Mouse (Mus musculus) lung, postnatal 0 days (tissue): ENCODE measurements around the gene Rpl35. TPM values are rescaled to one million over a fixed set of nuclear protein-coding genes. Genes with fewer than 3 reads are reported as not detected.

Experiments used
- ATAC-seq: fragments of 200-750 bp; cut with Nextera tagmentation; 2 replicates; pipeline ENCODE4 v1.8.0; 2017; ENCODE audit warnings: moderate library complexity
- DNase-seq: peaks from one replicate; pipeline ENCODE4 v3.0.0-alpha.2; 2016; ENCODE audit warnings: low spot score
- H3K27ac ChIP-seq: fragments of 300-500 bp; sonication (generic); 2 replicates; pipeline ENCODE4 v1.5.1; 2014; ENCODE audit warnings: antibody characterized with exemption, mild to moderate bottlenecking, low read length, mixed read lengths
- H3K27me3 ChIP-seq: fragments of 300-500 bp; sonication (generic); replicated peaks from 2 replicates; pipeline ENCODE4 v1.6.1; 2014; ENCODE audit warnings: low read length, mixed read lengths; ENCODE audit not compliant: insufficient read depth
- H3K36me3 ChIP-seq: fragments of 300-500 bp; sonication (generic); 2 replicates; pipeline ENCODE4 v1.6.1; 2014; ENCODE audit warnings: low read length, mixed read lengths; ENCODE audit not compliant: insufficient read depth
- H3K4me1 ChIP-seq: fragments of 300-500 bp; sonication (generic); 2 replicates; pipeline ENCODE4 v1.6.1; 2014; ENCODE audit warnings: antibody characterized with exemption, low read depth, low read length, mixed read lengths; ENCODE audit not compliant: insufficient read depth
- H3K4me2 ChIP-seq: fragments of 300-500 bp; sonication (generic); replicated peaks from 2 replicates; pipeline ENCODE4 v1.6.1; 2014; ENCODE audit warnings: low read depth, mild to moderate bottlenecking, low read length, moderate library complexity, mixed read lengths
- H3K4me3 ChIP-seq: fragments of 300-500 bp; sonication (generic); 2 replicates; pipeline ENCODE4 v1.5.1; 2014; ENCODE audit warnings: low read depth, low read length
- H3K9ac ChIP-seq: fragments of 300-500 bp; sonication (generic); replicated peaks from 2 replicates; pipeline ENCODE4 v1.6.1; 2014; ENCODE audit warnings: low read depth, mild to moderate bottlenecking
- H3K9me3 ChIP-seq: fragments of 300-500 bp; sonication (generic); 2 replicates; pipeline ENCODE4 v1.6.1; 2016; ENCODE audit warnings: low read length, mixed read lengths
- CTCF ChIP-seq: IDR thresholded peaks from 2 replicates; pipeline ENCODE4 v1.5.1; 2016; ENCODE audit warnings: antibody characterized with exemption, mild to moderate bottlenecking
- EP300 ChIP-seq: IDR thresholded peaks from 2 replicates; pipeline ENCODE4 v1.6.1; 2016; ENCODE audit warnings: antibody characterized with exemption, mild to moderate bottlenecking, control low read depth
- WGBS: fragments of 180-500 bp; shearing (Covaris S2); extraction: QIAGEN DNeasy Blood & Tissue Kit; methylation state at CpG from one replicate; pipeline ENCODE4 v1.1.7; 2014; 5-methylcytosine and 5-hydroxymethylcytosine counted together
- polyA plus RNA-seq: library from polyadenylated mRNA; unstranded; fragments of >200 nt; fragmentation: Nextera tagmentation; extraction: Ambion mirVana; gene quantifications from 2 replicates; pipeline ENCODE4 v1.2.1, GENCODE M21; 2015

Rpl35 gene
- polyA plus RNA-seq, result 675 and 704 TPM in 2 replicates

- 11% methylated on average over 15 of the region's 15 CpGs for WGBS
- no peaks in the 10 kb centered on the region for H3K9me3 ChIP-seq
- peak; percentile 24 for DNase-seq
Measured at GRCm38 (mm10) chr2:39005574-39006079, at the start of gene Rpl35. TSS of gene Rpl35 (minus strand) at chr2:39005624.

GRCm38 (mm10) chr2:39048515-39048914 lies 43.1 kb upstream of the Rpl35 start:
- Histone ChIP-seq H3K4me2 (no peak overlapping the region), H3K4me3 (no peak overlapping the region), H3K9me3 (no peaks in the 10 kb centered on the region), H3K27me3 (no peaks in the 10 kb centered on the region), H3K9ac (no peak overlapping the region), H3K4me1 (no peaks in the 10 kb centered on the region), H3K36me3 (peaks cover 31% of the 10 kb centered on the region), H3K27ac (no peak overlapping the region)
- TF ChIP-seq EP300 (no peak), CTCF (no peak)
- ATAC-seq (no peak), DNase-seq (no peak)
- 100% methylated on average over 1 of the region's 1 CpGs for WGBS

More at GRCm38 (mm10) chr2:39005574-39006079, at the start of gene Rpl35:
- Histone ChIP-seq H3K4me3 (peak within 1 kb of the TSS; percentile 71), H3K9ac (peak within 1 kb of the TSS; percentile 73), H3K4me1 (peaks cover 30% of the 10 kb centered on the region), H3K27me3 (no peaks in the 10 kb centered on the region), H3K27ac (peak within 1 kb of the TSS; percentile 86), H3K4me2 (peak within 1 kb of the TSS; percentile 74), H3K36me3 (peaks cover 5% of the 10 kb centered on the region)
- no peak for TF ChIP-seq EP300
- peak; percentile 53 for TF ChIP-seq CTCF
- no peak for ATAC-seq

- Histone ChIP-seq H3K36me3 (peaks cover 30% of the 10 kb centered on the region), H3K4me3 (no peak overlapping the region), H3K27ac (no peak overlapping the region), H3K9me3 (no peaks in the 10 kb centered on the region), H3K4me1 (no peaks in the 10 kb centered on the region), H3K9ac (no peak overlapping the region), H3K4me2 (no peak overlapping the region), H3K27me3 (no peaks in the 10 kb centered on the region)
- DNase-seq (no peak), ATAC-seq (no peak)
- TF ChIP-seq EP300 (no peak), CTCF (no peak)
- WGBS, result 96% methylated on average over 1 of the region's 1 CpGs
Measured at GRCm38 (mm10) chr2:39040215-39040614, 34.8 kb upstream of the Rpl35 start.

GRCm38 (mm10) chr2:39031611-39032010 lies 26.2 kb upstream of the Rpl35 start:
- no peak overlapping the region for H3K27ac ChIP-seq
- H3K4me1 ChIP-seq, result no peaks in the 10 kb centered on the region
- H3K9ac ChIP-seq, result no peak overlapping the region
- H3K36me3 ChIP-seq, result peaks cover 35% of the 10 kb centered on the region
- DNase-seq (no peak), ATAC-seq (no peak)
- WGBS, result 86% methylated on average over 1 of the region's 1 CpGs
- no peak for TF ChIP-seq EP300
- TF ChIP-seq CTCF, result no peak
- no peaks in the 10 kb centered on the region for H3K27me3 ChIP-seq
- no peak overlapping the region for H3K4me2 ChIP-seq
- no peak overlapping the region for H3K4me3 ChIP-seq
- no peaks in the 10 kb centered on the region for H3K9me3 ChIP-seq

- peaks cover 66% of the 10 kb centered on the region for H3K36me3 ChIP-seq
- 89% methylated on average over 1 of the region's 1 CpGs for WGBS
- H3K27me3 ChIP-seq, result no peaks in the 10 kb centered on the region
- no peak overlapping the region for H3K9ac ChIP-seq
- H3K4me1 ChIP-seq, result no peaks in the 10 kb centered on the region
- ATAC-seq, result no peak
- no peak overlapping the region for H3K4me2 ChIP-seq
- no peak overlapping the region for H3K4me3 ChIP-seq
- H3K9me3 ChIP-seq, result no peaks in the 10 kb centered on the region
- DNase-seq, result no peak
- TF ChIP-seq EP300 (no peak), CTCF (no peak)
- no peak overlapping the region for H3K27ac ChIP-seq
Measured at GRCm38 (mm10) chr2:39020004-39020403, 14.6 kb upstream of the Rpl35 start.

- Histone ChIP-seq H3K9ac (no peak overlapping the region), H3K27me3 (no peaks in the 10 kb centered on the region), H3K36me3 (peaks cover 47% of the 10 kb centered on the region), H3K4me3 (no peak overlapping the region), H3K27ac (no peak overlapping the region), H3K4me1 (no peaks in the 10 kb centered on the region), H3K4me2 (no peak overlapping the region), H3K9me3 (no peaks in the 10 kb centered on the region)
- DNase-seq (no peak), ATAC-seq (no peak)
- no peak for TF ChIP-seq EP300
- no peak for TF ChIP-seq CTCF
- WGBS, result 76% methylated on average over 3 of the region's 3 CpGs
Measured at GRCm38 (mm10) chr2:39016581-39016980, 11.2 kb upstream of the Rpl35 start.
